Mouse (Mus musculus): ENCODE data around the gene Lysmd3.

The Lysmd3 gene

GRCm38 (mm10) chr13:81675333-81675732, 17.9 kb downstream of the Lysmd3 start:
- no peak for DNase-seq

GRCm38 (mm10) chr13:81683107-81683506, 25.6 kb downstream of the Lysmd3 start:
- DNase-seq: no peak

- DNase-seq: no peak
These were observed 26.8 kb downstream of the Lysmd3 start for GRCm38 (mm10) chr13:81684258-81684657.

- no peak for DNase-seq
These were observed 27.4 kb downstream of the Lysmd3 start for GRCm38 (mm10) chr13:81684884-81685283.

GRCm38 (mm10) chr13:81689587-81689986, 32.1 kb downstream of the Lysmd3 start:
- no peak for DNase-seq

- DNase-seq: no peak
These were observed 33.0 kb downstream of the Lysmd3 start for GRCm38 (mm10) chr13:81690477-81690876.

- DNase-seq: peak; percentile 22
These were observed 34.1 kb downstream of the Lysmd3 start for GRCm38 (mm10) chr13:81691606-81692005.

GRCm38 (mm10) chr13:81694446-81694845, 37.0 kb downstream of the Lysmd3 start:
- no peak for DNase-seq

GRCm38 (mm10) chr13:81703148-81703547, 45.7 kb downstream of the Lysmd3 start:
- no peak for DNase-seq

- DNase-seq: no peak
These were observed 46.2 kb downstream of the Lysmd3 start for GRCm38 (mm10) chr13:81703621-81704020.

GRCm38 (mm10) chr13:81706311-81706710, 48.8 kb downstream of the Lysmd3 start:
- no peak for DNase-seq

GRCm38 (mm10) chr13:81709805-81710204, 52.3 kb downstream of the Lysmd3 start:
- DNase-seq: no peak

- no peak for DNase-seq
These were observed 52.8 kb downstream of the Lysmd3 start for GRCm38 (mm10) chr13:81710266-81710665.

- DNase-seq: peak; percentile 95
These were observed 53.5 kb downstream of the Lysmd3 start, which contains the start of the genes Polr3g and Mblac2 for GRCm38 (mm10) chr13:81710775-81711545. Gene Polr3g, minus strand, starts transcription at chr13:81711013. Gene Mblac2, plus strand, starts transcription at chr13:81711341.

- DNase-seq: peak; percentile 13
These were observed 54.3 kb downstream of the Lysmd3 start for GRCm38 (mm10) chr13:81711546-81712371.

- DNase-seq: no peak
These were observed 56.4 kb downstream of the Lysmd3 start for GRCm38 (mm10) chr13:81713896-81714295.

Data from kidney, adult 9 months (tissue).